Mouse (Mus musculus): ENCODE results near the gene Rundc3a. TPM values are rescaled to one million over a fixed set of nuclear protein-coding genes. Genes with fewer than 3 reads are reported as not detected.
A peak's percentile ranks its signal among the peaks of the same experiment; 100 is the strongest.

Rundc3a gene
- polyA plus RNA-seq, 1 experiment from 2014 or later = 12.1 TPM

DNA sequence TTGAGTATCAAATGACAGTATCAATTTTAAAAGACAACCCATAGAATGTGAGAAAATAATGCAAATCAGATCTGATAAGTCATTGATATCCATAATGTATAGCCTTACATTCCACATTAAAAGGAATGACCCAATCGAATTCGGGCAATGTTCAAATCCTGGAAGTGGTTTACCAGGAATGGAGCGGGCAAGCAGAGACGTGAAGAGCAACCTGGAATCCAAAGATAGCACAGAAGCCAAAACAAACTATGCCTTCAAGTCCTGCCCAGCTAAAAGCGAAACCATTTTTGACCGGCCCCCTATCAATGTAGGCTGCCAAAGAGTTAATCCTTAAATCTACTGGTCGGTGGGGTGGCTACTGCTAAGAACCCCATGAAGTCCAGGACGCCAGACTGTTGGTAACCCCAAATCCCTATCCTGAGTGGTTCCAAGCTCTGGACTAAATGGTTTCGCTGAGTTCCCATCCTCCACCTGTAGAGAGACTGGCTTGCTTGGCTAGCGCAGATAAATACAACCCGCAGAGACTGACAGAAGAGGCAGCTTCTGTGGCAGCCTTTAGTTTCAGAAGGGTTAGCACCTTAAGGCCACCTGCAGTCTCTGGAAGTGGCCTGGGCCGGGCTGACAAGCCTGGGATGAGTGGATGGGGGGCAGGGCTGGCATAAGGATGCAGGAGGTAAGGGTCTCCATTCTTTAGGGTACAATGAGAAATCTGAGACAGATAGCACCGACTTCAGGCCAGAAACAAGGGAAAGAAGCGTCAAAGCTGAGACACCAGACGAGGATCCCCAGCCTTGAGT is 564 bp upstream of the Rundc3a start:
- ATAC-seq (replicated peaks; ENCODE audit: insufficient number of reproducible peaks, low FRiP score, low TSS enrichment, low read depth) = peak; percentile 45
- Histone ChIP-seq H3K4me3 (ENCODE audit: low read depth, low read length) (peak overlapping the region; percentile 46), H3K4me2 (ENCODE audit: low read depth, low read length) (peak overlapping the region; percentile 95), H3K4me1 (ENCODE audit: control insufficient read depth, insufficient read depth, low read length) (peaks cover 4% of the 10 kb centered on the region; the same call in 1 of the 2 replicates), H3K27ac (replicated peaks; ENCODE audit: low read depth, low read length) (no peak overlapping the region; the same call in 1 of the 2 replicates), H3K27me3 (ENCODE audit: control insufficient read depth, insufficient read depth, low read length) (no peaks in the 10 kb centered on the region), H3K9me3 (replicated peaks; ENCODE audit: control insufficient read depth, low read length) (no peaks in the 10 kb centered on the region), H3K9ac (replicated peaks; ENCODE audit: low read length) (0 out of 2 replicates have a peak overlapping the region, but pooled peaks have one; percentile 13), H3K36me3 (replicated peaks; ENCODE audit: control insufficient read depth, insufficient read depth, low read depth, low read length) (no peaks in the 10 kb centered on the region)
- DNase-seq (ENCODE audit: low spot score) = no peak
- WGBS = 18% methylated on average over 15 of the region's 15 CpGs

DNA sequence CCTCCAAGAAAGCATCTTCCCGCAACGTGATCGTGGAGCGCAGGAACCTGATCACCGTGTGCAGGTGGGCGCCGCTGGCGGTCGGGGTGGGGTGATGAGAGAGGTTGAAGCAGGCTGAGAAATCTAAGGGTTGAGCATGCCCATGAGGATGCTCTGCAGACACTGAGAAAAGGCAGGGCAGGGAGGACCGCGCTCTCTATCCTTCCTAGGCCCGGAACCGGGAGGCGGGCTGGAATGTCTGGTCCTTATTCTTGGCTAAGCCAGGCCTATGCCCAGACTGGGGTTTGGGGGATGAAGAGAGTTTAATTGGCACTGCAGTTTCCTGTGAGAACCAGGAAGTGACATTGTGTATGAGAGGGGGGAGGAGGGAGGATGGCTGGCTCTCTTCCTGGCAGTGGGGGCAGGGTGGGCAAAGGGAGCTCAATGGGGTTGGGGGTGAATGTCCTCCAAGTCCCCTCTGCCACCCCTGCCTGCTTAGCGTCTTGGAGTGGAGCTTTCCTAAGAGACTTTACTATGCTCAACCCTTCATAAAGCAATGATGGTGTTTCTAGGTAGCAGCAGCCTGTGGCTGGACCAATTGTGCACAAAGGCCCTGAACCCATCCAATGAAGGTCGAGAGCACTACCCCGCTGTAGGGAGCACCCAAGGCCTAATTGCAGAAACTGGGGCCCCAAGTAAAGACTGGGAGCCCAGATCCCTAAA is 667 bp downstream of the Rundc3a start:
- Histone ChIP-seq H3K27me3 (ENCODE audit: control insufficient read depth, insufficient read depth, low read length) (peaks cover 5% of the 10 kb centered on the region; the same call in 1 of the 2 replicates), H3K4me2 (ENCODE audit: low read depth, low read length) (peak overlapping the region; percentile 95), H3K36me3 (replicated peaks; ENCODE audit: control insufficient read depth, insufficient read depth, low read depth, low read length) (no peaks in the 10 kb centered on the region), H3K4me1 (ENCODE audit: control insufficient read depth, insufficient read depth, low read length) (peaks cover 4% of the 10 kb centered on the region; the same call in 1 of the 2 replicates), H3K27ac (replicated peaks; ENCODE audit: low read depth, low read length) (0 out of 2 replicates have a peak overlapping the region, but pooled peaks have one; percentile 20), H3K4me3 (ENCODE audit: low read depth, low read length) (peak overlapping the region; percentile 46), H3K9ac (replicated peaks; ENCODE audit: low read length) (peak overlapping the region; percentile 50), H3K9me3 (replicated peaks; ENCODE audit: control insufficient read depth, low read length) (no peaks in the 10 kb centered on the region)
- ATAC-seq (replicated peaks; ENCODE audit: insufficient number of reproducible peaks, low FRiP score, low TSS enrichment, low read depth) = 0 out of 2 replicates have a peak, but pooled peaks have one; percentile 24
- 6% methylated on average over 17 of the region's 17 CpGs for WGBS
- DNase-seq (ENCODE audit: low spot score) = no peak

DNA sequence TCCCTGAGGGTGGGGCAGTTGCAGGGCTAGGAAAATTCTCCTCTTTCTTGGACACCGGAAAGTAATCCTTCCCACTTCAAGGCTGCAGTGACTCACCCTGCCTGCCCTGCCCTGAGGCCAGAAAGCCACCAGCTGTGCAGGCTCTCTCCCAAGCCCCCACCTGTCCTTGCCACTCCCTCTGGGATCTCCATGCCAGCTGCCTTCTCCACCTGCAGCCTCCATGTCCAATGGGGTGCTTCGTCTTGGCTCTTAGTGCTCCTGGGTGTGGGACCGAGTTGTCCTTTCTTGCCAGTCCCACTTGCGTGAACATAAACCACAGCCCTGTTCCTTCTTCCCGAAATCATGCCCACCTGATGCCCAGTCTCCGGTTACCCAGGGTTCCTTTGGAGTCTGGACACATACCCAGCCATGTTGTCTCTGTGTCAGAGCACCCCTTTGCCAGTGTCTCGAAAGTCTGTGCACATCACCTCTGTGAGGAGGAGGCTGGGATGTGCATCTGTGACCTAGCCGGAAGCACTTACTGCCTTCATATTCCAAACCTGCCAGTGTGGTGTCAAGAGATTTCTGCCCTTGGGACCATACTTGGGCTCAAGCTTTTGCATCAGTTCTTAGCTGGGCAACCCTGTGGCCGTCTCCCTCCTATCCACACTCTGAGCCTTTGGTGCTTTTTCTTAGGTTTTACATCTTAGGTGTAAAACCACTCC is 1.4 kb downstream of the Rundc3a start:
- Histone ChIP-seq H3K4me1 (ENCODE audit: control insufficient read depth, insufficient read depth, low read length) (peaks cover 5% of the 10 kb centered on the region), H3K9ac (replicated peaks; ENCODE audit: low read length) (no peak overlapping the region), H3K9me3 (replicated peaks; ENCODE audit: control insufficient read depth, low read length) (no peaks in the 10 kb centered on the region), H3K27me3 (ENCODE audit: control insufficient read depth, insufficient read depth, low read length) (peaks cover 11% of the 10 kb centered on the region), H3K36me3 (replicated peaks; ENCODE audit: control insufficient read depth, insufficient read depth, low read depth, low read length) (no peaks in the 10 kb centered on the region), H3K27ac (replicated peaks; ENCODE audit: low read depth, low read length) (no peak overlapping the region), H3K4me2 (ENCODE audit: low read depth, low read length) (peak overlapping the region; percentile 10; the same call in 1 of the 2 replicates), H3K4me3 (ENCODE audit: low read depth, low read length) (no peak overlapping the region)
- DNase-seq (ENCODE audit: low spot score) (no peak), ATAC-seq (replicated peaks; ENCODE audit: insufficient number of reproducible peaks, low FRiP score, low TSS enrichment, low read depth) (no peak)
- 82% methylated on average over 9 of the region's 9 CpGs for WGBS

DNA sequence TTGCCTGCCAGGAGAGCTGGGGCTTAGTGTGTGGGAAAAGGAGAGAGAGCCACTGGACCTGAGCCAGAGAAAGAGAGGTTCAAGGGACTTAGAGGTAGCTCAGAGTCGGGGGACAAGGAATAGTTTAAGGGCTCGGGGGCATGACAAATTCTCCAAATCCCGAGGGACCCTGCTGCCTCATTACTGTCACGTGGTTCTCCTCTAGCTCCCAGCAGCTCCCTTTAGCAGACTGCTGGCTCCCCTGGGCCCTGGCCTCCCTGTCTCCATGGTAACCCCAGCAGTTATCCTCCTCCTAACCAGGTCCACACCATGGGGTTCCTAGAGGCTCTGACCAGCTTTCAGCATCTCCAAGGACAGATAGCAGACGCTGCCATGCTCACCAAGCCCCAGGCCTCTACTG is 2.0 kb downstream of the Rundc3a start:
- peak overlapping the region; percentile 13; the same call in 1 of the 2 replicates for H3K4me2 ChIP-seq (ENCODE audit: low read depth, low read length)
- H3K27ac ChIP-seq (replicated peaks; ENCODE audit: low read depth, low read length) = no peak overlapping the region
- no peaks in the 10 kb centered on the region for H3K36me3 ChIP-seq (replicated peaks; ENCODE audit: control insufficient read depth, insufficient read depth, low read depth, low read length)
- WGBS = 8% methylated on average over 5 of the region's 5 CpGs
- DNase-seq (ENCODE audit: low spot score) (no peak), ATAC-seq (replicated peaks; ENCODE audit: insufficient number of reproducible peaks, low FRiP score, low TSS enrichment, low read depth) (no peak)
- H3K4me1 ChIP-seq (ENCODE audit: control insufficient read depth, insufficient read depth, low read length) = peaks cover 8% of the 10 kb centered on the region
- H3K27me3 ChIP-seq (ENCODE audit: control insufficient read depth, insufficient read depth, low read length) = peaks cover 17% of the 10 kb centered on the region
- no peaks in the 10 kb centered on the region for H3K9me3 ChIP-seq (replicated peaks; ENCODE audit: control insufficient read depth, low read length)
- H3K4me3 ChIP-seq (ENCODE audit: low read depth, low read length) = no peak overlapping the region
- H3K9ac ChIP-seq (replicated peaks; ENCODE audit: low read length) = no peak overlapping the region

DNA sequence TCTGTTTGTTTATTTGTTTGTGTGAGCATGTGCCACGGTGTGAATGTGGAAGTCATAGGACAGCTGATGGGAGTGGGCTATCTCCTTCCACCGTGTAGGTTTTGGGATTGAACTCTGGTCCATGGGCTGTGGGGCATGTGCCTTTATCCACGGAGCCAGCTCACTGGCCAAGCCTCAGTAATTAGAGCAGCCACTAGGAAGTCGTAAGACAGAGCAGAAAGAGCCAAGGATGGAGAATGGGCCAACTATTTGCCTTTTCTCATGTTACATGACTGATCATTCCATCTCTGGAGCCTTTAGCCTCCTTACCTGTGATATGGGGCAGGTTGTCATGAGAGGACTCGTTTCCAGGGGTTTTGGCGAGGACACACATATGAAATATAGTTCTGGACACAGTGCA is 3.1 kb downstream of the Rundc3a start:
- Histone ChIP-seq H3K4me1 (ENCODE audit: control insufficient read depth, insufficient read depth, low read length) (peaks cover 8% of the 10 kb centered on the region), H3K9me3 (replicated peaks; ENCODE audit: control insufficient read depth, low read length) (no peaks in the 10 kb centered on the region), H3K27ac (replicated peaks; ENCODE audit: low read depth, low read length) (no peak overlapping the region), H3K27me3 (ENCODE audit: control insufficient read depth, insufficient read depth, low read length) (peaks cover 21% of the 10 kb centered on the region), H3K9ac (replicated peaks; ENCODE audit: low read length) (no peak overlapping the region), H3K4me3 (ENCODE audit: low read depth, low read length) (no peak overlapping the region), H3K4me2 (ENCODE audit: low read depth, low read length) (no peak overlapping the region), H3K36me3 (replicated peaks; ENCODE audit: control insufficient read depth, insufficient read depth, low read depth, low read length) (no peaks in the 10 kb centered on the region)
- ATAC-seq (replicated peaks; ENCODE audit: insufficient number of reproducible peaks, low FRiP score, low TSS enrichment, low read depth) (no peak), DNase-seq (ENCODE audit: low spot score) (no peak)
- 59% methylated on average over 6 of the region's 6 CpGs for WGBS

DNA sequence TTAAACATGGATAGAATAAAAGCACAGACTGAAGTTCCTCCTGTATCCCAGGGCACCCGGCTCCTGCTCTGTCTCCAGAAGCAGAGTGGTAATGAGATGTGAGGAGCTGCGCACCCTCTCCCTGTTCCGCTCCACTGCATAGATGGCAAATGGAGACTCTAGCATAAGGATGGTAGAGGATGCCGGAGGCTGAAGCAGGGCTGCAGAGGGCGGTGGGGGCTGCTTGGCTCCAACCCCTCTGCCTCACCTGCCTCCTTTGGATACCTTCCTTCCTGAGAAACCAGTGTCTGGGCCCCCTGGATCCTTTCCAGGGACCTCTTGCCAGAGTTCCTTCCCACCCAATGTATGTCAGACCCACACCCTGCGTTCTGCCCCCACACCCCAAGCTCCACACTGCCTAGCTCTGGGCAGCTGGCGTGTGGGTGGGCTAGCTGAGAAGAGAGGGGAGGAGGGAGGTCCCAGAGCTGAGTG is 3.5 kb downstream of the Rundc3a start:
- peaks cover 21% of the 10 kb centered on the region for H3K27me3 ChIP-seq (ENCODE audit: control insufficient read depth, insufficient read depth, low read length)
- no peaks in the 10 kb centered on the region for H3K9me3 ChIP-seq (replicated peaks; ENCODE audit: control insufficient read depth, low read length)
- no peaks in the 10 kb centered on the region for H3K36me3 ChIP-seq (replicated peaks; ENCODE audit: control insufficient read depth, insufficient read depth, low read depth, low read length)
- WGBS = 81% methylated on average over 7 of the region's 7 CpGs
- no peak overlapping the region for H3K27ac ChIP-seq (replicated peaks; ENCODE audit: low read depth, low read length)
- no peak overlapping the region for H3K9ac ChIP-seq (replicated peaks; ENCODE audit: low read length)
- no peak for DNase-seq (ENCODE audit: low spot score)
- peaks cover 8% of the 10 kb centered on the region for H3K4me1 ChIP-seq (ENCODE audit: control insufficient read depth, insufficient read depth, low read length)
- no peak for ATAC-seq (replicated peaks; ENCODE audit: insufficient number of reproducible peaks, low FRiP score, low TSS enrichment, low read depth)
- H3K4me3 ChIP-seq (ENCODE audit: low read depth, low read length) = no peak overlapping the region
- H3K4me2 ChIP-seq (ENCODE audit: low read depth, low read length) = no peak overlapping the region

DNA sequence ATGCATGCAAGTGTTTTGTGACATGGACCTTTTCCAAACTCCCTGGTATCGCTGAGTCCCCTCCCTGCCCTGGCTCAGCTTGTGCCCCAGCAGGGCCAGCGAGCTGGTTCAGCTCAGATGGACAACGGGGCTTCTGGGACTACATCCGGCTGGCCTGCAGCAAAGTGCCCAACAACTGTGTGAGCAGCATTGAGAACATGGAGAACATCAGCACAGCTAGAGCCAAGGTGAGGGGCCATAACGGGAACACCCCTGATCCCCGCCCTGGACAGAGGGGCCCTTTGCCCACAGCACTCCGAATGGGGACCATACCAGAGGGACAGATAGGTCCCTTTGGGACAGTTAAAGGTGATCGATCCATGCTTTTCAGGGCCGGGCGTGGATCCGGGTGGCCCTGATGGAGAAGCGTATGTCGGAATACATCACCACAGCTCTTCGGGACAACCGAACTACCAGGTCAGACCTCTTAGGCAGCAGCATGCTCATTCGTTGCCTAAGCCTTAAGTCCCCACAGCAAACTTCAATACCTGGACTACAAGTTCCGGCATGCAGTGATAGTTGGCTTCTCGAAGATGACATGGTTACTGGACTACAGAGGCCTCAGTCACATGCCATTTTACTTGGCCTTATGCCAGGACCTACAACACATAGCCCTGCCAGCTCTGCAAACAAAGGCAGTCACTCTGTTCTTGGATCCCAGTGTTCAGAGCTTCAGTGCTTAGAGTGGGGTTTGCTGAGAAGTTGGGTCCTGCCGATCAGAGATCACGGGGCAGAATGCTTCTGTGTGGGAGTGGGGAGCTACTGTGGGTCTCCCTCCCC is 5.0 kb downstream of the Rundc3a start:
- no peak for DNase-seq (ENCODE audit: low spot score)
- Histone ChIP-seq H3K36me3 (replicated peaks; ENCODE audit: control insufficient read depth, insufficient read depth, low read depth, low read length) (peaks cover 2% of the 10 kb centered on the region; the same call in 1 of the 2 replicates), H3K4me2 (ENCODE audit: low read depth, low read length) (no peak overlapping the region), H3K9me3 (replicated peaks; ENCODE audit: control insufficient read depth, low read length) (no peaks in the 10 kb centered on the region), H3K4me1 (ENCODE audit: control insufficient read depth, insufficient read depth, low read length) (peaks cover 4% of the 10 kb centered on the region), H3K9ac (replicated peaks; ENCODE audit: low read length) (no peak overlapping the region), H3K27me3 (ENCODE audit: control insufficient read depth, insufficient read depth, low read length) (peaks cover 21% of the 10 kb centered on the region), H3K4me3 (ENCODE audit: low read depth, low read length) (no peak overlapping the region), H3K27ac (replicated peaks; ENCODE audit: low read depth, low read length) (no peak overlapping the region)
- no peak for ATAC-seq (replicated peaks; ENCODE audit: insufficient number of reproducible peaks, low FRiP score, low TSS enrichment, low read depth)
- WGBS = 80% methylated on average over 20 of the region's 20 CpGs

Data from embryonic facial prominence, embryonic 11.5 days (tissue).